Mouse (Mus musculus): Measurements from ENCODE around the gene Cacna2d2. TPM values are rescaled to one million over a fixed set of nuclear protein-coding genes. Genes with fewer than 3 reads are reported as not detected.
A peak's percentile ranks its signal among the peaks of the same experiment; 100 is the strongest.

Cacna2d2 gene
- polyA plus RNA-seq (2016; fragmentation: Nextera tagmentation; extraction: Ambion mirVana) = 1.1 and 1.2 TPM in 2 replicates

GRCm38 (mm10) chr9:107399491-107399971 lies at the start of gene Cacna2d2:
Gene Cacna2d2, plus strand, starts transcription at chr9:107399612.
- WGBS = under 1% methylated on average over 35 of the region's 54 CpGs
- Histone ChIP-seq H3K4me1 (peaks cover 9% of the 10 kb centered on the region; the same call in 1 of the 2 replicates), H3K27ac (no peak within 1 kb of the TSS), H3K4me3 (peak within 1 kb of the TSS; percentile 72), H3K9ac (peak within 1 kb of the TSS; percentile 75), H3K27me3 (peaks cover 77% of the 10 kb centered on the region), H3K36me3 (no peaks in the 10 kb centered on the region), H3K9me3 (no peaks in the 10 kb centered on the region), H3K4me2 (replicated peaks) (peak within 1 kb of the TSS; percentile 99)
- ATAC-seq (ENCODE audit: insufficient number of reproducible peaks, insufficient read depth, low FRiP score, low TSS enrichment) = peak; percentile 68

- 76% methylated on average over 1 of the region's 1 CpGs for WGBS
These were observed 44.6 kb upstream of the Cacna2d2 start for GRCm38 (mm10) chr9:107354826-107355225.

GRCm38 (mm10) chr9:107355870-107356765 lies 43.3 kb upstream of the Cacna2d2 start:
- Histone ChIP-seq H3K4me2 (replicated peaks) (no peak overlapping the region), H3K27me3 (no peaks in the 10 kb centered on the region), H3K27ac (no peak overlapping the region), H3K36me3 (no peaks in the 10 kb centered on the region), H3K9me3 (no peaks in the 10 kb centered on the region), H3K9ac (no peak overlapping the region), H3K4me1 (0 out of 2 replicates have a peak, but pooled peaks cover 4% of the 10 kb centered on the region), H3K4me3 (no peak overlapping the region)
- 44% methylated on average over 6 of the region's 7 CpGs for WGBS
- ATAC-seq (ENCODE audit: insufficient number of reproducible peaks, insufficient read depth, low FRiP score, low TSS enrichment) = no peak

More at GRCm38 (mm10) chr9:107354826-107355225, 44.6 kb upstream of the Cacna2d2 start:
- Histone ChIP-seq H3K36me3 (no peaks in the 10 kb centered on the region), H3K9ac (no peak overlapping the region), H3K4me3 (no peak overlapping the region), H3K4me1 (no peaks in the 10 kb centered on the region), H3K9me3 (no peaks in the 10 kb centered on the region), H3K27me3 (no peaks in the 10 kb centered on the region), H3K4me2 (replicated peaks) (no peak overlapping the region), H3K27ac (no peak overlapping the region)
- ATAC-seq (ENCODE audit: insufficient number of reproducible peaks, insufficient read depth, low FRiP score, low TSS enrichment) = no peak

GRCm38 (mm10) chr9:107357651-107358050 lies 41.8 kb upstream of the Cacna2d2 start:
- Histone ChIP-seq H3K9me3 (no peaks in the 10 kb centered on the region), H3K27ac (no peak overlapping the region), H3K4me3 (no peak overlapping the region), H3K4me1 (0 out of 2 replicates have a peak, but pooled peaks cover 7% of the 10 kb centered on the region), H3K9ac (no peak overlapping the region), H3K36me3 (no peaks in the 10 kb centered on the region), H3K4me2 (replicated peaks) (no peak overlapping the region), H3K27me3 (no peaks in the 10 kb centered on the region)
- no peak for ATAC-seq (ENCODE audit: insufficient number of reproducible peaks, insufficient read depth, low FRiP score, low TSS enrichment)
- 19% methylated on average over 5 of the region's 5 CpGs for WGBS

- ATAC-seq (ENCODE audit: insufficient number of reproducible peaks, insufficient read depth, low FRiP score, low TSS enrichment) = no peak
- Histone ChIP-seq H3K4me1 (0 out of 2 replicates have a peak, but pooled peaks cover 7% of the 10 kb centered on the region), H3K9ac (no peak overlapping the region), H3K27me3 (0 out of 2 replicates have a peak, but pooled peaks cover 5% of the 10 kb centered on the region), H3K4me2 (replicated peaks) (no peak overlapping the region), H3K36me3 (no peaks in the 10 kb centered on the region), H3K9me3 (no peaks in the 10 kb centered on the region), H3K4me3 (no peak overlapping the region), H3K27ac (no peak overlapping the region)
- 18% methylated on average over 3 of the region's 3 CpGs for WGBS
These were observed 38.4 kb upstream of the Cacna2d2 start for GRCm38 (mm10) chr9:107360989-107361388.

GRCm38 (mm10) chr9:107366644-107367043 lies 32.8 kb upstream of the Cacna2d2 start:
- Histone ChIP-seq H3K4me2 (replicated peaks) (no peak overlapping the region), H3K9ac (no peak overlapping the region), H3K4me3 (no peak overlapping the region), H3K27me3 (0 out of 2 replicates have a peak, but pooled peaks cover 12% of the 10 kb centered on the region), H3K36me3 (no peaks in the 10 kb centered on the region), H3K9me3 (no peaks in the 10 kb centered on the region), H3K4me1 (no peaks in the 10 kb centered on the region), H3K27ac (no peak overlapping the region)
- ATAC-seq (ENCODE audit: insufficient number of reproducible peaks, insufficient read depth, low FRiP score, low TSS enrichment) = no peak
- 5% methylated on average over 3 of the region's 3 CpGs for WGBS

GRCm38 (mm10) chr9:107368302-107368701 lies 31.1 kb upstream of the Cacna2d2 start:
- no peak for ATAC-seq (ENCODE audit: insufficient number of reproducible peaks, insufficient read depth, low FRiP score, low TSS enrichment)

GRCm38 (mm10) chr9:107369270-107370105 lies 29.9 kb upstream of the Cacna2d2 start:
- H3K9me3 ChIP-seq = no peaks in the 10 kb centered on the region
- no peak for ATAC-seq (ENCODE audit: insufficient number of reproducible peaks, insufficient read depth, low FRiP score, low TSS enrichment)
- H3K27ac ChIP-seq = no peak overlapping the region
- H3K27me3 ChIP-seq = peaks cover 19% of the 10 kb centered on the region
- 42% methylated on average over 10 of the region's 10 CpGs for WGBS
- no peak overlapping the region for H3K4me2 ChIP-seq (replicated peaks)
- H3K36me3 ChIP-seq = no peaks in the 10 kb centered on the region
- no peaks in the 10 kb centered on the region for H3K4me1 ChIP-seq
- H3K9ac ChIP-seq = no peak overlapping the region
- no peak overlapping the region for H3K4me3 ChIP-seq

More at GRCm38 (mm10) chr9:107368302-107368701, 31.1 kb upstream of the Cacna2d2 start:
- 86% methylated on average over 1 of the region's 1 CpGs for WGBS
- H3K4me2 ChIP-seq (replicated peaks) = no peak overlapping the region
- 0 out of 2 replicates have a peak, but pooled peaks cover 15% of the 10 kb centered on the region for H3K27me3 ChIP-seq
- no peak overlapping the region for H3K4me3 ChIP-seq
- no peaks in the 10 kb centered on the region for H3K9me3 ChIP-seq
- H3K36me3 ChIP-seq = no peaks in the 10 kb centered on the region
- no peak overlapping the region for H3K27ac ChIP-seq
- H3K4me1 ChIP-seq = no peaks in the 10 kb centered on the region
- no peak overlapping the region for H3K9ac ChIP-seq

GRCm38 (mm10) chr9:107370106-107370463 lies 29.3 kb upstream of the Cacna2d2 start:
- Histone ChIP-seq H3K9ac (no peak overlapping the region), H3K27ac (no peak overlapping the region), H3K4me1 (no peaks in the 10 kb centered on the region), H3K36me3 (no peaks in the 10 kb centered on the region), H3K9me3 (no peaks in the 10 kb centered on the region), H3K4me3 (no peak overlapping the region), H3K4me2 (replicated peaks) (no peak overlapping the region), H3K27me3 (peaks cover 25% of the 10 kb centered on the region)
- WGBS = 9% methylated on average over 4 of the region's 4 CpGs
- no peak for ATAC-seq (ENCODE audit: insufficient number of reproducible peaks, insufficient read depth, low FRiP score, low TSS enrichment)

- H3K36me3 ChIP-seq = no peaks in the 10 kb centered on the region
- 53% methylated on average over 4 of the region's 4 CpGs for WGBS
- no peak overlapping the region for H3K4me3 ChIP-seq
- no peak overlapping the region for H3K27ac ChIP-seq
- H3K4me1 ChIP-seq = no peaks in the 10 kb centered on the region
- no peaks in the 10 kb centered on the region for H3K9me3 ChIP-seq
- H3K27me3 ChIP-seq = peaks cover 40% of the 10 kb centered on the region
- no peak for ATAC-seq (ENCODE audit: insufficient number of reproducible peaks, insufficient read depth, low FRiP score, low TSS enrichment)
- H3K4me2 ChIP-seq (replicated peaks) = no peak overlapping the region
- no peak overlapping the region for H3K9ac ChIP-seq
These were observed 27.0 kb upstream of the Cacna2d2 start for GRCm38 (mm10) chr9:107372441-107372840.

GRCm38 (mm10) chr9:107374623-107375022 lies 24.8 kb upstream of the Cacna2d2 start:
- H3K4me1 ChIP-seq = no peaks in the 10 kb centered on the region
- no peak overlapping the region for H3K9ac ChIP-seq
- no peak for ATAC-seq (ENCODE audit: insufficient number of reproducible peaks, insufficient read depth, low FRiP score, low TSS enrichment)
- 8% methylated on average over 8 of the region's 8 CpGs for WGBS
- H3K4me3 ChIP-seq = no peak overlapping the region
- no peak overlapping the region for H3K4me2 ChIP-seq (replicated peaks)
- H3K27ac ChIP-seq = no peak overlapping the region
- peaks cover 58% of the 10 kb centered on the region for H3K27me3 ChIP-seq
- no peaks in the 10 kb centered on the region for H3K36me3 ChIP-seq
- no peaks in the 10 kb centered on the region for H3K9me3 ChIP-seq
